Mouse (Mus musculus) liver, embryonic 18 days (tissue): ENCODE measurements around the gene Spdye4b. TPM values are rescaled to one million over a fixed set of nuclear protein-coding genes. Genes with fewer than 3 reads are reported as not detected.

Experiments
- polyA plus RNA-seq: library from polyadenylated mRNA; depleted of rRNA; stranded (reverse); fragments of >200 nt; gene quantifications from 2 replicates; pipeline ENCODE4 v1.2.3, GENCODE M21; 2012; rRNA removed

Spdye4b gene
- polyA plus RNA-seq, result not detected in 2 replicates

GRCm38 (mm10) chr5:143180255-143181076 lies at the start of gene Spdye4b, which contains the start of gene Rbak:
Spdye4b (plus strand) TSS chr5:143181017.
Rbak (minus strand) TSS chr5:143180775.

DNA sequence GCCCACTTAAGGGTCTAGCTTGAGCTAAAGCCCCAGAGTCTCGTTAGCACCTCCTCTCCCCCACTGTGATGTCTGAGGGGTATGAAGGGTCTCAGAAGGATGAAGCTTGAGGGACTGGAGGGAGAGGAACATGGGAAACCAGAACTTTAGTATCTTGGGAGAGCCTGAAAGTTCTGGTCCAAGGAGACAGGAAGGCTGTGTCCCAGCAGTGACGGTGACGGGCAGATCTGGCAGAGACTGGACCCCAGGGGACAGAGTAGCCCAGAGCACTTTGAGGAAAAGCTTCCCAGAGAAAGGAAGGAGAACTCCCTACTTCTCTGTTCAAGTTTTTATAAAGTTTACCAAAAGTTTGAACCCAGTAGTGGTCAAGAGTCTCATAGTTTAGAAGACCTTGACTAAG lies 33.3 kb upstream of the Spdye4b start, which contains the start of gene Olfr718-ps1:
Gene Olfr718-ps1 (minus strand): TSS at position 101 of the 400 bp plus-strand sequence.

GRCm38 (mm10) chr5:143226790-143227189 lies 46.0 kb downstream of the Spdye4b start, which contains the start of gene Spdye4a:
Spdye4a (minus strand) TSS chr5:143226890.

GRCm38 (mm10) chr5:143235028-143235693 lies 54.3 kb downstream of the Spdye4b start, which contains the start of gene Zfp12:
Zfp12 (plus strand) TSS chr5:143235163.

Other genes with a start within 250 kb of the Spdye4b start
- gene Fscn1, start 220.7 kb upstream of the Spdye4b start, polyA plus RNA-seq, result 9.2 and 9.4 TPM in 2 replicates
- 6.8 and 9.0 TPM in 2 replicates for gene Rnf216, start 68.0 kb upstream of the Spdye4b start, polyA plus RNA-seq
- not detected in 2 replicates for gene Olfr718-ps1, start 33.4 kb upstream of the Spdye4b start, polyA plus RNA-seq
- 1.9 TPM in 2 replicates for gene Rbak, start 242 bp upstream of the Spdye4b start, polyA plus RNA-seq
- not detected in 2 replicates for gene Spdye4a, start 45.9 kb downstream of the Spdye4b start, polyA plus RNA-seq
- 2.8 and 3.0 TPM in 2 replicates for gene Zfp12, start 54.1 kb downstream of the Spdye4b start, polyA plus RNA-seq
- gene Zfp316, start 89.0 kb downstream of the Spdye4b start, polyA plus RNA-seq, result 0.60 and 0.80 TPM in 2 replicates
- 0.07 TPM in 2 replicates for gene Zfp853, start 112.6 kb downstream of the Spdye4b start, polyA plus RNA-seq
- gene E130309D02Rik, start 134.3 kb downstream of the Spdye4b start, polyA plus RNA-seq, result 7.2 TPM in 2 replicates
- gene Zdhhc4, start 148.2 kb downstream of the Spdye4b start, polyA plus RNA-seq, result 15.6 and 17.5 TPM in 2 replicates
- 0.01 and 0.03 TPM in 2 replicates for gene Grid2ip, start 176.3 kb downstream of the Spdye4b start, polyA plus RNA-seq
- gene Kdelr2, start 222.8 kb downstream of the Spdye4b start, polyA plus RNA-seq, result 63.5 and 66.4 TPM in 2 replicates